Mouse (Mus musculus) heart, postnatal 4 days (tissue): ENCODE data around the gene Zfp958. TPM values are rescaled to one million over a fixed set of nuclear protein-coding genes. Genes with fewer than 3 reads are reported as not detected.
"Not testable (repeated sequence)": the region's sequence is repeated elsewhere in the genome, so short reads cannot be mapped to it uniquely, and the experiment has no call there.

Source experiments
- DNase-seq: peaks from one replicate; pipeline ENCODE4 v3.0.0; 2021
- total RNA-seq, 2 experiments: library from RNA; stranded (reverse); gene quantifications; 2 replicates each; pipeline ENCODE4 v1.2.3; 2021

Gene Zfp958
- total RNA-seq, result 10 to 100 TPM in 1 of 2 experiments, 1 to 10 TPM in 1; 8.9 to 10.9 TPM

- DNase-seq, result peak; percentile 95
These were observed at the start of gene Zfp958 for GRCm38 (mm10) chr8:4612932-4613853. Gene Zfp958 (plus strand): TSS chr8:4613167.

DNA sequence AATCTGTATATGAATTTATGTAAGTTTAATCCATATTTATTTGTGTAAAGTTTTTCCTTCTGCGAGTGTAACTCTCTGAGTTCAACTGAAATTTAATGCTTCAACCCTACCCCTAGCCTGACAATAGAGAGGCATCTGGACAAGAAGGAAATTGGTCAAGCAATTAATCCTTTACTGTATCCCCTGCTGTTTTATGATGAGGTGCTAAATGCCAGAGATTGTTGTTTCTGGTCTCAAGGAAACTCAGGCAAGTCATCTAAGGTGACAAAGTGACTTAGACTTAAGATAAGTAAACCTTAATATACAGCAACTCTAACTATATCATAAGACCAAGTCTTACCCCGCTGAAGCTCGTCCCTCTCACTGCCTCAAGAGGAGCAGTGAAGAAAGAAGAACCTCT, 31.0 kb upstream of the Zfp958 start:
- DNase-seq, result no peak

DNA sequence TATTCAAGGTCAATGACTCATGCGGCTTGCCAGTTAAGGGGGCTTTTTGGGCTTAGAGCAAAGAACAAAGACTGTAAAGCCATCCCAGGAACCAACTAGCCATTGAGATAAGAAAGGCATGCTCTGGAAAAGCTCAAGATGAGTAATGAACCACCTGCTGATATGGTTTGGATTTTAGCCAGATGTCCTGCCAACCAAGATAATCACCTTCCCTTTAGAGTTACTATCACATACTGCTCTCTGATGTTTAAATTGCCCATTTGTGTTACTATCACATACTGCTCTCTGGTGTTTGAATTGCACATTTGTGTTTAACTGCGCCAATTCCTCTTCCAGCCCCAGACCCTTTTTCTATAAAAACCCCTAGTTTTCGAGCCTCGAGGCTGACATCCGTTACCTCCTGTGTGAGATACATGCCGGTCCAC, 30.2 kb upstream of the Zfp958 start:
- DNase-seq, result no peak

- no peak for DNase-seq
These were observed 28.3 kb upstream of the Zfp958 start for GRCm38 (mm10) chr8:4584660-4585059.

DNA sequence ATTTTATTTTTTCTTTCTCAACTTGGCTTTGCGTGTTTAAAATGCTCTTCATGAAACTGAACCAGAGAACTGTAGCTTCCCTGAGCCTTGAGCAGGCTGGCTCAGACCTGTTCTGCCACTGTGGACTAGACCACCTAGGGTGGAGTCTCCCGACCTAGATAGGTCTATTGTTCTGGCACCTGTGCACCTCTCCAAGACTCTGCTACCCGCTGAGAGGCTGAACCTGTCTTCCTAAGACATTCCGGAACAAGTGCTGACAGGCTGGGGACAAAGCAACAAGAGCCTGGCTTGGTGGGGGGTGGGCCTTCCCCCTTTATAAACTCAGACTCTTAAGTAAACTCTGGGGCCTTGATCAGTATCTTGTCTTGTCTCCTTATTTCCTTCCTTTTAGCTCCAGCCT, 26.6 kb upstream of the Zfp958 start:
- DNase-seq, result no peak

DNA sequence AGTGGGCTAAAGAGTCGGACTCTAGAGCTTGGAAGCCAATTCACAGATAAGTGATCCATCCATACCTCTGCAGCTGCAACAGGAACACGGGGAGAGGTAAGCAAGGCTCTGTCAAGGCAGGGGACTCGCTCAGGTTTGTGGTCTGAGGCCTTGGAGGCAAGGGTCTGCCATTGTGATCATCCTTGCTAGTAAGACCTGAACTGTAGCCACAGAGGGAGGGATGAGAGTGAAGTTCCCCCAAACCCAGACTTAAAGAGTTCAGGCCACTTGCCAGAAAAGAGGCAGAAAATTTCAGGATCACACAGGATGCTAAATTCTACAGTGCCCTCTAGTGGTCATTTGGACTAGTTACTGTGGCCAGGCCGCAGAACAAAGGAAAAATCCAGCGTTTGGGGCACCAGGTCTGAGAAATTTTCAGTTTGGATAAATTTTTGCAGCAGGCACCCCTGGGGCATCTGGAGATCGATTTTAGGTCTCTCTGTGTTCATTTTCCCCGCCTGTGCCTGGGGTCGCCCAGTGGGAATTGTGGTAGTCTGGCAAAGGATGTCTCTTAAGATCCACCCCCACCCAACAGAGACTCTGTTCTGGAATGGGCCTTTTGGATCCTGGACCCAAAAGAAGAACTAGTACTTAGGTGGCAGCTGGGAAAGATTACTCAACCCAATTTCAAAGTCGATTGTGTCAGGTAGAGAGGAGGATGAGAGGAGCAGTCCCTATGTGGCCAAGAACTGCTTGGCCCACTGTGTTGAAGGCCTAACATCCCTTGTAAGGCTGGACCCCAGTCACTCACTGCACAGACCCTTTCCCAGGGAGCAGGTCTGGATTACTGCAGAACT, 24.6 kb upstream of the Zfp958 start:
- peak; percentile 40 for DNase-seq

- no peak for DNase-seq
These were observed 4.1 kb upstream of the Zfp958 start for GRCm38 (mm10) chr8:4608896-4609295.

DNA sequence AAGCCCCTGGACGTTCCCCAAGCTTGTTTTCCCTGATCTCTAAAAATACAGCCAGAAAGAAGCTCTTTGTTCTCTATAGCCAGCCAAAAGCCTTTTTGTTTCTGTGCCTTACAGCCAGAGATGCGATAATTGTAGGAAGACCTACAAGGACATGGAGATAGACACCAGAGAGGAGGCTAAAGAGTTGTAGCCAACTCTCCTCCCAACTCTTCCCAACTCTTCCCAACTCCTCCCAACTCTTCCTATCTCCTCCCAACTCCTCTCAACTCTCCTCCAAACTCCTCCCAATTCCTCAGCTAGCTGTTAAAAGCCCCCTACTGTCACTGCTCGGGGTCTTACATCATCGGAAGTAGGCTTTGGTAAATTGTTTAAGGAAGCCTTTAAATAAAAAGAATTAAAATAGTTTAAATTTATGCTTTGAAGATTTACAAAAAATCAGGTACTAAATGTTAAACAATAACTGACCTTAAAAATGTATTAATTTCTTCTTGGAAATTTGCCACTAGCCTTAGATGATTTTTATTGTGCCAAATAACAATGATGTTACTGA, 1.3 kb upstream of the Zfp958 start:
- DNase-seq, result not testable (repeated sequence)

DNA sequence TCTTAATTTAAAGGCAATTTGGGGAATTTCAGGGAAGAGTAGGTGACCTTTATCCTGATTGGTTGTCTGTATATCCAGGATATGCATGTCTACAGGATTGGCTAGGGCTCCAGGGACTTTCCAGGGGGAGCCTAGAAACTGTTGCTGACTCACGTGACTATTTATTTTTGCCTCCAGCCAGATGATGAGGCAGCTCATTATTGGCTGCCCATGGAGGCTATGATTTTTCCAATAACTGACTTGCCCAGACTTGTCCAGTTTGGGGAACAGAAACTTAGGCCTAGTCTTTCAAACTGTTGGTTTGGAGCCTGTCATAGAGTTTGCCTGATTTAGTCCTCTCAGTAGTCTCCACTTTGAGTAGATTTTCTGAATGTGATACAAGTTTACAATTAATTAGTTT, 14.4 kb downstream of the Zfp958 start:
- no peak for DNase-seq

DNA sequence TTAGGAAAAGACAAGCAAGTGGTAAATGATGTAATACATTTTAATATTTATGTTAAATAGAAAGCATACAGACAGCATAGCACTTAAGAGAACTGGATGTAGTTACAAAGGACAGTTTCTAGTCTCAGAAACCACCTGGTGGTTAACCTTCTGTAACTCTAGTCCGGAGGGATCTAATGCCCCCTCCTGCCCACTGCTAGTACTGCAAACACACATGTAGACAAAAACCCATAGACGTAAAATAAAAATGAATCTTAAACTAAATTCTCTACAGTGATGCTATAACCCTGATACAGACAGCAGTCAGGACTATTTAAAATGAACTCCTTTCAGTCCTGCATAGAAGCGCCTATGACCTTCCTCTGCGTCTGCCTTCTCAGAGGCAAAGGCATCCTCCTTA, 24.1 kb downstream of the Zfp958 start:
- no peak for DNase-seq

- DNase-seq, result not testable (repeated sequence)
These were observed 30.0 kb downstream of the Zfp958 start for GRCm38 (mm10) chr8:4642974-4643373.

GRCm38 (mm10) chr8:4656536-4656935, 43.6 kb downstream of the Zfp958 start:
- peak; percentile 62 for DNase-seq

DNA sequence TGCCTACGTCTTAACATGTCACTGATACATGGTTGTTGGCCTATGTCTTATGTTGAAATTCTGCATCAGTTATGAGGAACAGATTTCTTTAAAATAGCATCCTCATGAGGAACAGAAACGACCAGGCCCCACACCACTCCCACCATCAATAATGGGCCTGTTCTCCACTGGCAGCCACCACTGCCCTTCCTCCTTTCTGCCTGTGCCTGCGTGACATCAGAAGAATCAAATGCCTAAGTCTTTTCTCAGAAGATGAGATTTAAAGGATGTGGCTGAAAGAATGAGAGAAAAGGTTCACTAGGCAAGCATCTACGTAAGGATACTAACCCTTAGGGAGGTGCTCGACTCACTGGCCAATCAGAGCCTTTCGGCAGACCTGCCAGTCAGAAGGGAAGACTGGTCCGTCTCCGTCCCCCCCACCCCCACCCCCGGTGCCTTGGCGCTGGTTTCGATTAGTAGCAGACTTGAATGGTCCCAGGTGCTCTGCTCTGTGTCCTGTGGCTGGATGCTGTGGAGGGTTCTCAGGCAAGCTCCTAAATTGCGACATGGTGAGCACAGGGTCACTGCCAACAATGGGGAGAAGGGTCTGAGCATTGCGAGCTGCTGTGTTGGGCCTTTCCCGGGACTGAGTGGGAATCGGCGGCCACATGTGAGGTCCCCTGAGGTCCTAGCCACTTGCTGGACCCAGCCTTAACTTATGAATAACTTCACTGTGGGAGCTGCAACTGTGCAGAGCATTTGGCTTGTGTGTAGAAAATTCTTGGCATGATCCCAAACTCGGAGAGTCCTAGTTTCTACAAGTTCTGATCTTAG, 62.4 kb downstream of the Zfp958 start:
- no peak for DNase-seq

DNA sequence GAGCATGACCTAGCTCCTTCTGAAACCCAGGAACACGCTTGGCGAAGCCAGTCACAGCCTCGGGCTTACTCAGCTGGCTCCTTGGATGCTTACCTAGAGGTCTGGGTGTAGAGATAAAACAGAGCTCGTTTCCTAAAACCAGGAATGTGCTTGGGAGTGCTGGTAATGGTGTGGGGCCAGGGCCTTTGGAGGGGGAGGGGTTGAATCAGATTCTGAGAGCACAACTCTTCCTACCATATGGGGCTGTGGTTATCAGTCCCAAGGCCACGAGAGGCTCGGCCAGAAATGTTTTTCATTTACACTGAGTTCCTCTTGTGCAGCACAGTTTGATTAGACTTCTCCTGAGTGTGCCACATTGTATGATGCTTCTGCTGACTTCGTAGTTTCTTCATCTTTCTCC, 63.6 kb downstream of the Zfp958 start:
- DNase-seq, result no peak

GRCm38 (mm10) chr8:4677265-4678217, 64.6 kb downstream of the Zfp958 start:
- DNase-seq, result peak; percentile 99

DNA sequence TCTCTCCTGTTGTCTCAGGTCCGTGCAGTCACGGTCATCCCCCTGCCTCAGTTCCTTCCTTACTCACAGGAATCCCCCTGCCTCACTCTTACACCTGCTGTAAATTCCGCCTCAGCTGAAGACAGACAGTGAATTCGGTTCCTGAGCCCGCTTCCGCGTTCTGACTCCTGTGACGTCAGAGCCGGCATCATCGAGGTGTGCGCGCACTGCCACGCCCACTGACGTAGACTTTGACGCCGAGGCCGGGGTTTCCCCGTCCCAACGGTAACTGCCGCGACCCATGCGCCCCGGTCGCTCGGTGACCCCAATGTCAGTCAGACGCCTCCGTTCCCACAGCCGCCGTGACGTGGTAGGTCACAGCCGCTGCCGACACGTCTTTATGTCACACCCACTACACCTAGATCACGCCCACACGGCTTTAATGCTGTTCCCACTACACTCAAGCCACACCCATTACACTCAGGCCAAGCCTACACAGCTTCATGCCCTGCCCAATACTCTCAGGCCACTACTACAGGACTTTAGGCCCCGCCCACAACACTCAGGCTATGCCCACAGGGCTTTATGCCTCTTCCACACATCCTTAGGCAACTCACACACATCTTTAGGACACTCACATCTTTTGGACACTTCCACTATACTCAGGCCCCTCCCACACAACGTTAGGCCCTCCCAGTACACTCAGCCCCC, 65.4 kb downstream of the Zfp958 start:
- peak; percentile 90 for DNase-seq

- peak; percentile 7 for DNase-seq
These were observed 66.1 kb downstream of the Zfp958 start for GRCm38 (mm10) chr8:4678908-4679545.

- DNase-seq, result no peak
These were observed 66.8 kb downstream of the Zfp958 start for GRCm38 (mm10) chr8:4679796-4680195.
